Mouse (Mus musculus): ENCODE results near the gene Cep112.

The Cep112 gene

GRCm38 (mm10) chr11:108606036-108606435 lies 181.0 kb downstream of the Cep112 start:
- no peak for DNase-seq (ENCODE audit: low spot score)

GRCm38 (mm10) chr11:108606836-108607235 lies 181.8 kb downstream of the Cep112 start:
- DNase-seq (ENCODE audit: low spot score), result no peak

- DNase-seq (ENCODE audit: low spot score), result no peak
Measured at GRCm38 (mm10) chr11:108620628-108621433, 195.8 kb downstream of the Cep112 start.

DNA sequence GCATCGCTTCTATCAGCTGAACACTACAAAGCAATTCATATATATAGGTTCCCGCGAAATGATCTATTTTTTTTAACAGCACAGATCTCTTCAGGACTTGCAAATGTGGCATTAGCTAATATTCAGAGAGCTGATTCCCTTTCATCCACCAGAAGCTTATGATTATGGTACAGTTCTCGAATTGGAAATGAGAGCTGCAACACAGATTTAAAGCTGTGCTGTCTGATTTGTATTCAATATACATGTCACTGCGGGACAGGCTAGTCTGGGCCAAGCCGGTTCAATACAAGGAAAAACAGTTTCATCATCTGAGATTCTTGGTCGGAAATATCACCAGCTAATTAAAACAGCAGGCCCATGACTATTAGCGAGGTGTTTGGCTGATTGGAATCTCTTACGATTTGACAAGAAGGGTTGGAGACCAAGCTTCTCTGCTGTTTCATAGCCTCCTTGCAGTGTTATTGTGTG lies 196.5 kb downstream of the Cep112 start:
- no peak for DNase-seq (ENCODE audit: low spot score)

DNA sequence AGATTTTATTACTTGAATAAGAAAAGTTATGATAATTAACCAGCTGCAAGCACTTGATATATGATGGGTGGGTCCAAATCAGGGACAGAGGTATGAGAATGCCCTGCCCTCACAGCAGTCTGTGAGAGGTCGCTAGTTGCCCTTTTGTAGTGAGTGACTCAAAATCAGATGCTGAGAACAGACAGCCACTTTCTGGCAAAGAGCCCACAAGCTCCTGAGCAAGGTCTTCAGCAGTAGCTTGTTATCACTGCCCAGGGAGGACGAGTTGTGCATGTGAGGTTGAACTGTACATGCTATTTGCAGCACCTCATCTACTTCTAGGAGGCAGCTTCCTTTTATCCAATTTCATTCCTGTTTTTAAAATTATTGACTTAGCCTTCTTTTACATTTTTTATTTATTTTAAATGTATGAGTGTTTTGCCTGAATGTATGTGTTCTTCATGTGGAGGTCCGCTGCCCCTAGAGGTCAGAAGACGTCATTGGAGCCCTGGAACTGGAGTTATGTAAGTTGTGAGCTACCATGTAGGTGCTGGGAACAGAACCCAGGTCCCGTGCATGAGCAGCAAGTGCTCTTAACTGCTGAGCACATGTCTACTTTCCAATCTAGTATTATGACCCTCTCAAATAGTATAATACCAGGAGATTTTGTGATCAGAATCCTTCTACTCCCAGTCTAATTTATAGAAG lies 200.7 kb downstream of the Cep112 start:
- DNase-seq (ENCODE audit: low spot score), result no peak

GRCm38 (mm10) chr11:108637780-108638179 lies 212.8 kb downstream of the Cep112 start:
- no peak for DNase-seq (ENCODE audit: low spot score)

DNA sequence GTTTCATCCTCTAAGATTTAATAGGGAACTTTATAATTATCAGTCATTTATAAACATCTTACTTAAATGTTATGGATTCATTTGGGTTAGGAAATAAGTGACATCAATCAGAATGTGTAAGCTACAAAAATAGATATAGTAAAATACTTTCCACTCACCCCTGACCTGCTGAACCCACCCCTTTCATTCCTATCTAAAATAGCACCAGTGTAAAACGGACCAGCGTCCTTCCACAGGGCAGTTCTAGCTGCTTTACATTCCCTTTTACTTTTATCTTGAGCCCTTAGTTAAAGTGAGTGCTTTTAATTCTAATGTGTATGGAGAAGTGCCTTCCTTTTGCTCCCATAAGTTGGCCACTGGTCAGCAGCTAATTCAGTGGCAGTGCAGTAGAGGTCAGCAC lies 230.6 kb downstream of the Cep112 start:
- DNase-seq (ENCODE audit: low spot score), result no peak

- DNase-seq (ENCODE audit: low spot score), result no peak
Measured at GRCm38 (mm10) chr11:108682014-108682413, 257.0 kb downstream of the Cep112 start.

GRCm38 (mm10) chr11:108696563-108696962 lies 271.6 kb downstream of the Cep112 start:
- DNase-seq (ENCODE audit: low spot score), result no peak

- peak; percentile 54 for DNase-seq (ENCODE audit: low spot score)
Measured at GRCm38 (mm10) chr11:108752301-108752700, 327.3 kb downstream of the Cep112 start.

- DNase-seq (ENCODE audit: low spot score), result no peak
Measured at GRCm38 (mm10) chr11:108752765-108753164, 327.8 kb downstream of the Cep112 start.

- DNase-seq (ENCODE audit: low spot score), result no peak
Measured at GRCm38 (mm10) chr11:108753361-108754240, 328.6 kb downstream of the Cep112 start.

GRCm38 (mm10) chr11:108757211-108757610 lies 332.2 kb downstream of the Cep112 start:
- DNase-seq (ENCODE audit: low spot score), result no peak

DNA sequence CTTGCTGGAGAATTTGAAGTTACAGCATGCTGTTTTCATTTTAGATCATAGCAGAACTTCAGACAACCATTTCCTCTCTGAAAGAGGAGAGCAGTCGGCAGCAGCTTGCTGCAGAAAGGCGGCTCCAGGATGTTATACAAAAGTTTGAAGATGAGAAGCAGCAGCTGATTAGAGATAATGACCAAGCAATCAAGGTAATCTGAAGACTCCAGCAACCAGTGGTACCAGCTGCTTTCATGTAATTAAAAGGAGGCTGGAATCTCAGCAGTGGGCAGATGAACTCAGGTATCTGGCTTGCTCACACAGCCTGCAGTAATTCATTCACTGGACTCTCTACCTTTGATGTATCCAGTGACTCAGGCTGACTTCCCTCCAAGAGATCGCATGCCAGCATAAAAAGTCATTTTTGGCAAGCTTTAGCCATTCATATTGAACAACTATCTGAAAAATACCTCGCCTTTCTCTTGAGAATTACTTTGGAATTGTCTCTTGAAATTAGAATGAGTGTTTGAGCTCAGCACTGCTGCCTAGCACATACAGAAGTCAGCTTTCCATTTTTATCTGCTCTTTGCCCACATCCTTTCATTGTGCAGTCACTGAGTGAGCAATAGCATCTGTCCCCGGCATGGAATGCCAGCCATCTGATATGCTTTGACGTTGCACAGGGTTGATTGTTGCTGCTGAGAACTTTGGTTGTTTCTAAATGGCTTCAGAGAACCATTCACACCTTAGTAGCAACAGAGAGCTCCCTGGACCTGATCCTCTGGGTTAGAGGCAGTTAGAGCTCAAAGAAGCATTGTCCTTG lies 332.8 kb downstream of the Cep112 start:
- no peak for DNase-seq (ENCODE audit: low spot score)

DNA sequence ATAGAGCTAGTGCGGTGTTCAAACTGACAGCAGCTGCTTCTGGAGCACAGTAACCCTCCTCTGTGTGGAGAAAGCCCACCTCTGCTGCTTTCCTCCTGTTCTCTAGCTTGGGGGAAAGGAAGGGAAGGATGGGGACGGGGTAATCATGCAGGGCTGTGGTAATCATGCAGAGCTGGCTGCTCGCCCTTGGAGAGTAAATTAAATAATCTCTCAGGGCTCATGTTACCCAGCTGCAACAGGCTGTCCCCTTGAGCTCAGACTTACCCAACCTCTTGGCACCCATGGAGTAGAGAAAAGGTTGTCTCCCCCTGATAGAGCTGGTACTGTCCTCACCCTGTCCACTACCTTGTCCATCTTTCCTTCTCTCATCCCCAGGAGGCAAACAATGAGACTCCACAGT lies 345.1 kb downstream of the Cep112 start:
- DNase-seq (ENCODE audit: low spot score), result no peak

DNA sequence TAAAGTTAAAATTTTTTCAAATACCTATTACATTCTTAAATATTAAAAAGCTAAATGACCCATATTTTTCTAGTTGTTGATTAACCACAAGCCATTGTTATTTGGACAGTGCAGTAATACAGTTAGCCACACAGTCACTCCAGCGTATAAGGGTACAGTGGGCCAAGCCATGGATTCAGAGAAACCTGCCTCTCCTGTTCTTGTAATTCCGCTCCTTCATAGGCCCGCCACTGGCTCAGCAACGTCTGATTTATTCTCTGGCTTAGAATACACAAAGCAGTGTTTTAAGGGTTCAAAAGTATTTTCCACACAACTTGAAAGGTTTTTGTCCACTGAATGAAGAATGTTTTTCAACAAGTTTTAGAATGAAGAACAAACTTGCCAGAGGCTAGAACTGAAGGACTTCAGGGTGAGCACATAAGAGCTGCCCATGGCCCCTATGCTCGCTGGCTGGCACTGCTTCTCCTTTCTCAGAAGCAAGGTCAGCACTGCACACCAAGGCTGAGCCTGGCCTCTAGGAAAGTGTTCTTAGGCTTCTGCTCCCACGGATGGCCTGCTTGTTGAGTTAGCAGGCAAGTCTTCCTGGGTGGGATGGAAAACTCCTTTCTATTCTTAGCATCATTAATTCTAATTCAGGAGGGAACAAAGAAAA lies 349.2 kb downstream of the Cep112 start:
- no peak for DNase-seq (ENCODE audit: low spot score)

DNA sequence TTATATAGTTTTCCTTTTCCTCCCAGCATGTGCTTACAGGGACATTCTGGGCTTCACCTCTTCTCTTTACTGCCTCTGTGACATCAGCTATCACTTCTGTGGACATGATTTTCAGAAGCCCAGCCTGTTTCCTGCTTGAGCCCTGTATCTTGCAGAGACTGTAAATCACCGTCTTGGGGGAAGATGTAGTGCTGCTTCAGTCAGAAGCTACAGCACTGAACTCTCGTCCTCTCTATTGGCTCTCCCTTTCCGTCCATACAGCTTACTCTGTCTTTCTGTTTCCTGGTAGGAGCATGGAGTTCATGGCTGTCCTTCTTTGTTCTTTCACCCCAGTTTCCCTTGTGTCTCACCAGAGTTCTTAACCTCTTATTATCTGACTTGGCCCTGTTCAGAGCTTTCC lies 352.2 kb downstream of the Cep112 start:
- DNase-seq (ENCODE audit: low spot score), result no peak

DNA sequence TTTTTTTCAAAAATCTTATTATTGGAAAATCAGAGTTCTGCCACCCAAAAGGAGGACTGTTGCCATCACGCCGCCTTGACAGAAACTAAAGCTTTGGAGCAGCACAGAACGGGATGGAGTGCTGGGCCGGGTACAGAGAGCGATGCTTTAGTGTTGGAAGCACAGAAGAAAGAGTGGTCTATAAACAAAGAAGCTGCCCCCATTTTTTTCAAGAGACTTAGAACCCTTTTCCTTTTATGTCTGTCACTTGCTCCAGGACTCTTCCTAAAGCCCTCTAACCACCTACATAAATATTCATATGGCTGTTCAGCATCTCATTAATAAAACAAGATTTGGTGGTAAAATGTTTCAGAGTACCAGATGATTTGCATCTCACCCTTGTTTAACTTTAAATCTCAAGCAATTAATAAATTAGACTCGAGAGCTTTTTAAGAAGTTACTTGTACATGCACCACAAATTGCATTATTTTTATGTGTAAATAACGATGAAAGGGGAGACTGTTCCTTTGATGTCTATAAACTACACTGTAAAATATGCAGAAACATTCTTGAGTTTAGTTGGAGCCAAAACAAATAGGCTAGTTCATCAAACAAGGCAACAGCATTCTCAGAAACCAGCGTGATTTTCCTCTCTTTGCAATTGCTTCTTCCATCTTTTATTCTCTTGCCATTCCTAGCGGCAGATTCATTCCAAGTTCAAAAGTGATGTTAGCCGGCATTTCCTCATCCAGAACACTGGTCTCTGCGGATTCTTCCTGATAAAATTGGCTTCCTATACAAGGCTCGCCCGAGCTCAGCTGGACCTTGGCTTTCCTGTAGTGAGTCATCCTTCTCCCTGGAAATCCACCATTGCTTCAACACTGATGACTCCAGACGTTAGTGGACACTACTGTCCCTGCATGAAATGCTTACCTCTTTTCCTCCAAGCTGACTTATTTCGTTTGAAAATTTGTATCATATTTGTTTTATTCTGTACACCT lies 355.6 kb downstream of the Cep112 start:
- DNase-seq (ENCODE audit: low spot score), result no peak

GRCm38 (mm10) chr11:108798398-108798797 lies 373.4 kb downstream of the Cep112 start:
- DNase-seq (ENCODE audit: low spot score), result no peak

- DNase-seq (ENCODE audit: low spot score), result no peak
Measured at GRCm38 (mm10) chr11:108799695-108800094, 374.7 kb downstream of the Cep112 start.

Data from ovary, postnatal 14 days (tissue).